Mouse (Mus musculus) thymus, postnatal 4 days (tissue): ENCODE measurements around the gene Dscaml1.
A peak's percentile ranks its signal among the peaks of the same experiment; 100 is the strongest.

ENCODE experiments used
- DNase-seq: peaks from one replicate; pipeline ENCODE4 v3.0.0; 2021

Dscaml1 gene

DNA sequence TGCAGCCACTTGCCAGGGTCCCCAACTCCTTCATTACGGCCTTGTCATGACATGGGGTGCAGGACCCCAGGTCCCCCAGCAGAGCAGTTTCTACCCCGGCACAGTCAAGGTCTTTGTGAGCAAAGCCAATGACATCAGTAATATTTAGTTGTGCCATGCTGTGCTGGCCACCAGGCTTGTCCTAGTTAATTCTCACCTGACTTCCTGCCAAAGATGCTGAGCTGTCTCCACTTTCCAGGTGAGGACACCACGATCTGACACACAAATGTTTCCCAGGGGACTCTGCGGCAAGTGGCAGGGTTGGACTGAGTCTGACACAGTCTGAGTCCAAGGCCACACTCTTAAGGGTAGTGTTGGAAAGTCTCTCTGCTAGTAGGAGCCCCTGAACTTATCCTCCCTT lies at the start of gene Dscaml1:
Gene Dscaml1, plus strand, starts transcription at position 173 of the 400 bp plus-strand sequence.
- no peak for DNase-seq

GRCm38 (mm10) chr9:45376883-45377282 lies 49.5 kb upstream of the Dscaml1 start:
- no peak for DNase-seq

GRCm38 (mm10) chr9:45380411-45381251 lies 45.8 kb upstream of the Dscaml1 start:
- DNase-seq: no peak

GRCm38 (mm10) chr9:45382336-45382735 lies 44.1 kb upstream of the Dscaml1 start:
- no peak for DNase-seq

DNA sequence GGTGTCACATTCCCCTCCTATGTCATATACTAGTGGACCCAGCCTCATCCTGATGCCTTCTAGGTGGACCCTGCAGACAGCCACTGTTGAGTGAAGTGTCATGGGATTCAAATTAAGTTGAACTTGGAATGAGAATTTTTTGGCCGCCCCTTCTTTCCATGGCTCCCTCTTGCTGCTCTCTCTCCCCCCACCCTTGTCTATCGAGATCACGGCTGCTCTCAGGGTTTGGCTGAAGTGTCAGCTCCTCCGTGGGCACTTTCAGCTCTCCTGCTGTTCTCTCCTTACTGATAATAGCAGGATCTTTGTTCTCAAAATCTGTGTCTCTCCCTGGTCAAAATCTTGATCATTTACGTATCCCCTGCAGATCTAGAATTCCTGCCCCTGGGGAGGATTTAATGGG lies 43.6 kb upstream of the Dscaml1 start:
- DNase-seq: no peak

- DNase-seq: no peak
Measured at GRCm38 (mm10) chr9:45383883-45384282, 42.5 kb upstream of the Dscaml1 start.

DNA sequence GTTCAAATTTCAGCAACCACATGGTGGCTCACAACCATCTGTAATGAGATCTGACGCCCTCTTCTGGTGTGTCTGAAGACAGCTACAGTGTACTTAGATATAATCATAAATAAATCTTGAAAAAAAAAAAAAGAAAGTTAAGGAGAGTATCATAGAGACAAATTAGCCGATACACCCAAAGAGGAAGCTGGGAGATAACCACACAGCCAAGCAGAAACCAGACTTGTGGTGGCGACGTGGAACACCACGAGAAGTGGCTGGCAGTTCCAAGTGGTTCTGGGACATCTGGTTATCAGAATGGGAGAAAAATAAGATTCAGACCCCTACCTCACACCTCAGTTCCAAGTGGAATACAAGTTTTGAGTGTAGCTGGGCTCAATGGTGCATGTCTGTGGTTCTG lies 39.7 kb upstream of the Dscaml1 start:
- no peak for DNase-seq

DNA sequence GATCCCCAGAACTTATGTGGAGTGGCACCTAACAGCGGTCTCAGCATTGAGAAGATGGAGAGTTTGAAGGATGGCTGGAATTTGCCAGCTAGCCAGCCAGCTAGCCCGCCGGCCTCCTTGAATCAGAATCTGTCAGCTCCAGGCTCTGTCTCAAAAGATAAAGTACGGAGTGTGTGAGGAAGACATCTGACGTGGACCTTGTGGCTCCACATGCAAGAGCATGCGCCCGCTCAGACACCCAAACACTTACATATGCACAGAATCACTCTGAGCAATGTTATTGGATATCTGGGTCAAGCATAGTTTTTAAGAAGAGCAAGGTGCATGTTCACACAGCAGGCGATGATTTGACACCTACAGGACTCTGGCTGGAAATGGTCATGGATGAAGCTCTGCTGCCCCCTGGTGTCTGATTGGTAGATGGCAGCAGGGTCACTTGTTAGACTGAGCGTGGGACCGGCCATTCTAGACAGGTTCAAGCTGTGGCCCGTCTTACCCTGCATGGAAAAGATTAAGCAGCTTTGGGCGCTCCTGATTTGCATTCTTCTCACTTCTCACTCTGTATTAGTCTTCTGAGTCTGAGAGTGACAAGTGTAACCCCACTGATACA lies 37.9 kb upstream of the Dscaml1 start:
- DNase-seq: peak; percentile 91

GRCm38 (mm10) chr9:45389596-45389995 lies 36.8 kb upstream of the Dscaml1 start:
- DNase-seq: no peak

GRCm38 (mm10) chr9:45391299-45391698 lies 35.1 kb upstream of the Dscaml1 start:
- DNase-seq: no peak

- DNase-seq: no peak
Measured at GRCm38 (mm10) chr9:45395218-45395617, 31.2 kb upstream of the Dscaml1 start.

GRCm38 (mm10) chr9:45395796-45396195 lies 30.6 kb upstream of the Dscaml1 start:
- DNase-seq: no peak

DNA sequence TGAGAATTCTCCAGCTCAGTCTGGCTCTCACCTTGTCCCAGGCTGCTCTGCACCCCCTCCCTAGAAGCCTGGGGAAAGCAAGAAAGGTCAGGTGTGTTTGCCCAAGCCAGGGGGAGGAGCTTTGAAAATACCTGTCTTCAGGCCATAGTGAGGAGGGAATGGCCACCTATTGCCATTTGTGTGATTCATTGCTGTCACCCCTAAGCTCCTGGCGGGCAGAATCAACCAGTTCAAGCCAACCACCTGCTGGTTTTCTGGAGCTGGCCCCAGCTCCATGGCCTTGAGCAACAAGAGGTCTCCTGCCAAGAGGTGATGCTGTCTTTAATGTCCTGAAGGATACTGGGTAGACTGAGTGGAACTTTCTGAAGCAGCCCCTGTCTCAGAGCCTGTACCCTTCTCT lies 28.1 kb upstream of the Dscaml1 start:
- DNase-seq: no peak

GRCm38 (mm10) chr9:45399434-45399833 lies 27.0 kb upstream of the Dscaml1 start, which contains the start of gene Fxyd2:
Gene Fxyd2 (plus strand): TSS chr9:45399669.
- DNase-seq: no peak

DNA sequence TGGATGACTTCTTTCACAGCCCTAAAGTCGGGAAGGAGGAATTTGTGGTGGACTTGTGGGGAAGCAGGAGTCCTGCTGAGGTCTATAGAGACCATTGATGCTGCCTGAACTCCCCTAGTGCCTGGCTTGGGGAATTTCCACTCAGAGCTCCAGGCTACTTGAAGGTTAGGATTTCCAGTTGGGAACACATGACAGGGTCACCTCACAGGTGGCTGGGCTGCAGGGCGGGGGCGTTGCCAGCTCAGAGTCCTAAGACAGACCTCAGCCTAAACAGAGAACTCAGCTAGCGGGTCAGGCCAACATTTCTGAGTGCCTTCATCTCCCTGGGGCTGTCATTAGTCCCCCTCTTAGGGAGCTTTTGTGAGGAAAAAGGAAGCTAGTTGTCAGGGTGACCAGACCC lies 24.6 kb upstream of the Dscaml1 start:
- no peak for DNase-seq

DNA sequence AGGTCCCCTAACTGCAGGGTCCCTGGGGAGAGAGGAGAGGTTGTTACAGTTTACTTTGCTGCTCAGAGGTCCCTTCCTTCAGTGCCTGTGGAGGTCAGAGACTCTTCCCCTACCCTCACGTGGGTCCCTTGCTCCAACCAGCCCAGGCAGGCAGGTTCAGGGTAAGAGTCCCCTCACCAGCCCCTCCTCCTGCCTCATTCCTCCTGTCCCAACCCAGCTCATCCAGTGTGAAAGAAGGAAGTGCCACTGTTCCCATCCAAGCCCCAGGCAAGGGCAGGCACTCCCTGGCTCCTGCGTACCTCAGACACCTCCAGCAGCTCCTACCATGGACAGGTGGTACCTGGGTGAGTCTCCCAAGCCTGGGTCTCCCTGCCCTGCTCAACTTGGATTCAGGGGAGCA lies 23.5 kb upstream of the Dscaml1 start:
- DNase-seq: no peak

DNA sequence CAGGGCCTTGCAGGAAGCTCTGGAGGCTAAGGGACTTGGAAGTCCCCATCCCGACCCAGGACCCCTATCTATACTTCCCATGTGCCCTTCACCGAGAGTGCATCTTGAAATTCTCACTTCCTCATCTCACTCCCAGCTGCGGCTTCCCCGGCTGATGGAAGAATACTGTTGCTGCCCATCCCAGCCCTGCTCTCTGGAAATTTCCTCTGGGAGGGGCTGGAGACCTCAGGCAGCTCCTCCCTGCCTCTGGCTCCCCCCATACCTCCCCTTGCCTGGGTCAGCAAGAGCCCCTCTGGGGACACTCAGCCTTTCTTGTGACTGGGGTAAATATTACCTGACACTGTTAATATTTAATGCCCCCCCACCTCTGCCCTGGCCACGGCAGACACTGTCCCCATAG lies 20.7 kb upstream of the Dscaml1 start:
- no peak for DNase-seq

DNA sequence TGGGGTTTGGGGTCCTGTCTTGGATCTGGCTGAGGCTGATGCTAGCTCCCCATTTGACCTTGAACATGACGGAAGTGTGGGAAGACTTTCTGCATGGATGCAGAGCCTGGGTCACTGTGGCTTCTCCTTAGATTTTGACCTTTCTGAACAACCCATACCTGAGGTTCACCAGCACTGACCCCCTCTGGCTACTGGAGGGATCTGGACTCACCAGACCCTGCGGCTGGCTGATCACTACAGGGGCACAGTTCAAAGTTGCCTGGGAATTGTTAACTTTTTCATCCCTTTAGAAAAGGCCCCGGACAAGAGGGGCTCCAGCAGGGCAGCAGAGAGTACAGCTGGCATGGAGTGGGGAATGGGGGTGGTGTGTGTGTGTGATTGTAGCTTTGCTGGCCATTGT lies 19.6 kb upstream of the Dscaml1 start:
- no peak for DNase-seq

DNA sequence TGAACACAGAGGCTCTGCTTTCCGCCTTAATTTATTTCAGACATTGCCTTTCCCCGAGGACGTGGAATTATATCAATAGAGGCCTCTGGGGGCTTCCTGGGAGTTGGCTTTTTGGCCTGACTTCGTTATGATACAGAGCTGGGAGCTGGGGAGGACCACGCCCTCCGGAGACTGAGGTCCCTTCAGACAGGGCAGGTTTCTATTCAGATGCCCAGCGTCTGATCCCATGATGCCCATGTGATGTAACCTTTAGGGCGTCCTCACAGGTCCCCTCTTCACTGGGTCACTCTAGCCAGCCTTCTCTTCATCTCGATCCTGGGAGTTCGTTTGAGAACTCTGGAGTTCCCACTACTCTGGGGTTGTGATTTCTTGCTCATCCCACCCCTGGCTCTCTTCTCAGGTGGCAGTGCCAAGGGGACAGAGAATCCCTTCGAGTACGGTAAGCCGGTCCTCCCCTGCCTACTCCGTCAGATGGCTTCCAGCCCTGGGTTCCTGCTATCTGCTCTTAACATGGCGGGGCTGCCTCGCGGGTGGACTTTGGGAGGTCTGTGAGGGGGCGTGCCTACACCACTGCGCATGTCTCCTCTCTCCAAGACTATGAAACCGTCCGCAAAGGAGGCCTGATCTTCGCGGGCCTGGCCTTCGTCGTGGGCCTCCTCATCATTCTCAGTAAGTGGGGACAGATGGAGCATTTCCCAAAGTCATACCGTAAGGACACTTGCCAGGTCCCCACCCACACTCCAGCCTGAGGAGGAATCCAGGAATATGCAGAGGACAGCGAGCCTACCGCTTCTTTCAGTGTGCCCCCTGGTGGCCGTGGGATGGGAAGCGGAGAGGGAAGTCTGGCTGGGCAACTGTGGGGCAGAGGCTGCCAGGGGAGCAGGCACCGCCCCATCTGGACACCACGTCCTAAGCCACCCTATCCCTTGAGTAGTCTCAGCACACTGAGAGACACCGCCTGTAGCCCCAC lies 18.4 kb upstream of the Dscaml1 start:
- DNase-seq: peak; percentile 85

DNA sequence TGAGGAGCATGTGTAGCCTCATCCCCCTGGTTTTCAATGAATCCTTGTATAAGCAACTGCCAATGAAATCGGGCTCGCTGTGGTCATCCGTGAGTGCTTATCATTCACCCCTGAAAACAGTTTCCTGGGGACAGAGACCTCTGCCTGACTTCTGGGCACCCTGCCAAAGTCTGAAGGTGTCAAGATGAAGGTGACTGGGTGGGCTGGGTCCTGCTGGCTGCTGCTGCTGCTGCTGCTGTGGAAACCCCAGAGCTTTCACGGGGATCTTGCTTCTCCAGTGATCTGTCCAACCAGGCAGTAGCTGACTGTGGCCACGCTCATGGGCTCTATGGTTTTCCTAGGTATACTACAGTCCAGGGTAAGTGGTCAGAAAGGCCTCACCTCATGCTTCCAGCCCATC lies 16.2 kb upstream of the Dscaml1 start:
- no peak for DNase-seq

DNA sequence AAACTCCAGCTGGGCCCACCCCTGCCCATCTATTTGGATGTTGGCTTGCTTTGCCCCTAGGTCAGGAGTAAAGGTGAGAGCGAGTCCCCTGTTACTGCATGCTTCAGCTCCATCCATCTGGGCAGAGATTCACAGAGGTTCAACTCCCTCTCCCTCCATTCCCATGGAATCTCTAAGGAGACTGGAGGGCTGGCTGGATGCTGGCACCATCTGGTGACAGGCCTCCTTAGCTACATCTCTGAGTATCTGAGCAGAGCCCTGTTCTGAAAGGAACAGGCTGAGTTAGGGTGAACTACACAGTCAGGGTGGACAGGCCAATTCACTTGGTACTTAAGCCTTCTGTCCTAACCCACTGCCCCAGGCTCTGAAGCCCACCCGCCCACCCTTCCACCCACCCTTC lies 15.8 kb upstream of the Dscaml1 start:
- no peak for DNase-seq

- no peak for DNase-seq
Measured at GRCm38 (mm10) chr9:45411111-45411510, 15.3 kb upstream of the Dscaml1 start.

DNA sequence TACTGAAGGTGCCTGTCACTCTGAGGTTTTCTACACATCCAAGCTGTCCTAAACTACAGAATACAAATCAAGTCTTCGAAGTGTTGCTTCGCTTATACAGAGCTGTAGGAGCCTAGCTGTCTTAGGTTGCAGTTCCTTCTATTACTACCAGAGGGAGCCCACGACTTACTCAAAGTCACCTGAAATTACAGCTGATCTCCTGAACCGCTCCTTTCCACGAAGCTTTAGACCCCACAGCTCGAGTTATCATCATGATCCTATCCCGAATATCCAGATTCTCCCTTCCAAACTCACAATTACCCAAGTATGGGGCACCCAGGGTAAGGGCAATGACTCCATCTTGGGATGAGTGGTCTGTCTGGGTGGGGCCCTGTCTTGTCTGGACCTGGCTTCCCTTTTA lies 14.6 kb upstream of the Dscaml1 start:
- peak; percentile 27 for DNase-seq
